Mouse (Mus musculus) lung, embryonic 14.5 days (tissue): ENCODE measurements around the gene Krtap4-7. TPM values are rescaled to one million over a fixed set of nuclear protein-coding genes. Genes with fewer than 3 reads are reported as not detected.
"Not testable (repeated sequence)": the region's sequence is repeated elsewhere in the genome, so short reads cannot be mapped to it uniquely, and the experiment has no call there.

Experiments used
- ATAC-seq: fragments of 200-750 bp; cut with Nextera tagmentation; 2 replicates; pipeline ENCODE4 v1.8.0; 2017; ENCODE audit warnings: mild to moderate bottlenecking, moderate TSS enrichment, moderate library complexity; ENCODE audit not compliant: insufficient read depth
- DNase-seq: peaks from one replicate; pipeline ENCODE4 v3.0.0-alpha.2; 2015
- H3K27ac ChIP-seq: fragments of 300-500 bp; sonication (generic); 2 replicates; pipeline ENCODE4 v1.5.1; 2014; ENCODE audit warnings: low read depth, mild to moderate bottlenecking, moderate library complexity
- H3K27me3 ChIP-seq: fragments of 300-500 bp; sonication (generic); 2 replicates; pipeline ENCODE4 v1.6.1; 2014; ENCODE audit warnings: low read length, control low read depth; ENCODE audit not compliant: insufficient read depth
- H3K36me3 ChIP-seq: fragments of 300-500 bp; sonication (generic); 2 replicates; pipeline ENCODE4 v1.6.1; 2014; ENCODE audit warnings: control low read depth; ENCODE audit not compliant: insufficient read depth
- H3K4me1 ChIP-seq: fragments of 300-500 bp; sonication (generic); 2 replicates; pipeline ENCODE4 v1.6.1; 2014; ENCODE audit warnings: antibody characterized with exemption, control low read depth; ENCODE audit not compliant: insufficient read depth
- H3K4me2 ChIP-seq: fragments of 300-500 bp; sonication (generic); 2 replicates; pipeline ENCODE4 v1.6.1; 2014; ENCODE audit warnings: mild to moderate bottlenecking
- H3K4me3 ChIP-seq: fragments of 300-500 bp; sonication (generic); 2 replicates; pipeline ENCODE4 v1.5.1; 2014; ENCODE audit warnings: low read depth, low read length
- H3K9ac ChIP-seq: fragments of 300-500 bp; sonication (generic); 2 replicates; pipeline ENCODE4 v1.6.1; 2014
- H3K9me3 ChIP-seq: fragments of 300-500 bp; sonication (generic); 2 replicates; pipeline ENCODE4 v1.6.1; 2016; ENCODE audit warnings: low read depth, low read length, control low read depth
- CTCF ChIP-seq: IDR thresholded peaks from 2 replicates; pipeline ENCODE4 v1.5.1; 2016; ENCODE audit warnings: antibody characterized with exemption, low read depth
- WGBS: fragments of 180-500 bp; shearing (Covaris S2); extraction: QIAGEN DNeasy Blood & Tissue Kit; methylation state at CpG from one replicate; pipeline ENCODE4 v1.1.7; 2014; 5-methylcytosine and 5-hydroxymethylcytosine counted together
- polyA plus RNA-seq: library from polyadenylated mRNA; unstranded; fragments of >200 nt; fragmentation: Nextera tagmentation; extraction: Ambion mirVana; gene quantifications from 2 replicates; pipeline ENCODE4 v1.2.1, GENCODE M21; 2014

Krtap4-7 gene
- polyA plus RNA-seq, 1 experiment from 2014 or later, result not detected

DNA sequence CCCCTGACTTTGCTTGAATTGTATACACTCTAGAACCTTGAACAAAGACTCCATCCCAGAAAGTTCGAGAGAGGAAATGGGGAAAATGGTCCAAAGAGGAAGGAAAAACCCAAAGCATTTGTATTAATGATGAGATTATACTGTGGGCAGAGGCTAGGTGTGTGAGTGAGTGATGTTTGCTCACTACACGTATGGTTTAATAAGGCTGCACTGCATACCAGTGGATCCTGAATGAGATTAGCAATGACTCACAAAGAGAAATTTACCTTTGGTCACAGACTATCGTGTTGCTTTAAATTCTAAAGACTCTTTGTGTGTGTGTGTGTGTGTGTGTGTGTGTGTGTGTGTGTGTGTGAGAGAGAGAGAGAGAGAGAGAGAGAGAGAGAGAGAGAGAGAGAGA, 13.0 kb downstream of the Krtap4-7 start:
- H3K27ac ChIP-seq, result no peak overlapping the region
- 44% methylated on average over 3 of the region's 3 CpGs for WGBS
- no peak for TF ChIP-seq CTCF
- no peaks in the 10 kb centered on the region for H3K4me1 ChIP-seq
- no peak for DNase-seq
- H3K27me3 ChIP-seq, result no peaks in the 10 kb centered on the region
- no peaks in the 10 kb centered on the region for H3K9me3 ChIP-seq
- H3K4me2 ChIP-seq, result no peak overlapping the region
- H3K4me3 ChIP-seq, result no peak overlapping the region
- no peaks in the 10 kb centered on the region for H3K36me3 ChIP-seq
- H3K9ac ChIP-seq, result no peak overlapping the region
- no peak for ATAC-seq

DNA sequence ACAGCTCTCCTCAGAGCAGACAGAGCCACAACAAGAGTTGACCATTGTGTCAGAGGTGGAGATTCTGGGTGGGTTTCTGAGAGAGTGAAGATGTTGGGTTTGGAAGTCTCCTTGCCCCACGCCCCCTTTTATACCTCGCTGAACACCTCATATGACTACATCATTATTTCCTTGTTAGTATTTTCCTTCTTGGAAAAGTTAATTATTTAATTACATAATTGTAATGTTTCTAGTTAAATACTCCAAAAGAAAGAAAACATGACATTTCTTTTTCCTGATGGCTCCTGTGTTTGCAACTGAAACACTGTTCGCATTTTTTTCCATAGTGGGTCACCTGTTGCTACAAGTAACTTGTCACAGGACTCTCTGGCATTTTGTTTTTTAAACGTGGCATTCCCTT, 15.8 kb downstream of the Krtap4-7 start, which contains the start of gene Krtap4-1:
Gene Krtap4-1, minus strand, starts transcription at position 101 of the 400 bp plus-strand sequence.
- no peak within 1 kb of the TSS for H3K9ac ChIP-seq
- no peak for TF ChIP-seq CTCF
- no peaks in the 10 kb centered on the region for H3K4me1 ChIP-seq
- 77% methylated on average over 4 of the region's 4 CpGs for WGBS
- H3K27me3 ChIP-seq, result no peaks in the 10 kb centered on the region
- no peak within 1 kb of the TSS for H3K4me3 ChIP-seq
- H3K36me3 ChIP-seq, result no peaks in the 10 kb centered on the region
- no peak within 1 kb of the TSS for H3K4me2 ChIP-seq
- no peaks in the 10 kb centered on the region for H3K9me3 ChIP-seq
- ATAC-seq, result no peak
- no peak within 1 kb of the TSS for H3K27ac ChIP-seq
- no peak for DNase-seq

DNA sequence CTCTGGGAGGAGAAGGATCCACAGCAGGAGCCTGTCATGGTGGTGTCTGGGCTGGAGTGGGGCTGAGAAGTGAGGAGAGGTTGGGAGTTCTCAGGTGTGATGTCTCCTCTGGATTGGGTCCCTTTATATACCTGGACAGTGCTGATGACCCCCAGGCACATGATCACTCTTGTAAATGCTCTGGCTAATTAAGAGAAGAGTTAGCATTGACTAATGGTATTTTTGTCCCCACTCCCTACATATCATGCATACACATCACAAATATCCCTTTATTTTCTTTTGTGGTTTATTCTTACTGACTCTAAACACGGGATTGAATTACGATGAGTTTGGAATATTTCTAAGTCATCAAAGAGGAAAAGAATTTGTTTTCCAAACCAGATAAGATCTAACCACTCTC, 23.6 kb downstream of the Krtap4-7 start, which contains the start of gene Gm11562:
Gene Gm11562, minus strand, starts transcription at position 101 of the 400 bp plus-strand sequence.
- TF ChIP-seq CTCF, result no peak
- 70% methylated on average over 2 of the region's 2 CpGs for WGBS
- ATAC-seq, result no peak

DNA sequence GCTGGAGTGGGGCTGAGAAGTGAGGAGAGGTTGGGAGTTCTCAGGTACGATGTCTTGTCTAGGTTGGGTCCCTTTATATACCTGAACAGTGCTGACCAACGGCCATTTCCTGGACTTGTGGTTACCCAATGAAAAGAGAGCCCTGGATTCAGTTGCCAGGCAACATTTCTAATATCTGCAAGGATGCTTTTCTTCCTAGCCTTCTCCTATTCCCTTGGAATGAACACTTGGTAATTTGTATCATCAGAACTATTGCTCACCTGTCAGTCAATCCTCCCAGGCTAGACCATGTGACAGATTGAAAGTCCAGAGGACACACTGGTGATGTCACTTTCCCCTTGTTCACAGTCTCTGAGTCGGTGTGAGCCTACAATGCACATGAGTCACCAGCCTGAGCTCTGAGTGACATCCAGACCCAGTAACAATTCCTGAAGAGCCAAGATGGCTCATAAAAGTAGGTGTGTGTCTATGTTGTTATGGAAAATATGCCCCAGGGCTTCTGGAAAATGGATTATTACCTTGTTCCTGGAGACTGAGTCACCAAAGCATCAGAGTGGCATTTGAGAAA, 29.0 kb downstream of the Krtap4-7 start, which contains the start of gene Krtap2-4:
Gene Krtap2-4, minus strand, starts transcription at position 51 of the 568 bp plus-strand sequence.
- 58% methylated on average over 3 of the region's 3 CpGs for WGBS
- no peak within 1 kb of the TSS for H3K4me2 ChIP-seq
- no peak for TF ChIP-seq CTCF
- no peak for ATAC-seq
- no peak within 1 kb of the TSS for H3K9ac ChIP-seq
- no peaks in the 10 kb centered on the region for H3K4me1 ChIP-seq
- H3K9me3 ChIP-seq, result no peaks in the 10 kb centered on the region
- H3K36me3 ChIP-seq, result no peaks in the 10 kb centered on the region
- H3K27me3 ChIP-seq, result no peaks in the 10 kb centered on the region
- H3K4me3 ChIP-seq, result no peak within 1 kb of the TSS
- H3K27ac ChIP-seq, result no peak within 1 kb of the TSS
- DNase-seq, result no peak

More for the DNA sequence above, 23.6 kb downstream of the Krtap4-7 start, which contains the start of gene Gm11562:
- no peak for DNase-seq
- Histone ChIP-seq H3K36me3 (no peaks in the 10 kb centered on the region), H3K4me1 (no peaks in the 10 kb centered on the region), H3K9ac (no peak within 1 kb of the TSS), H3K4me3 (no peak within 1 kb of the TSS), H3K4me2 (no peak within 1 kb of the TSS), H3K27me3 (no peaks in the 10 kb centered on the region), H3K9me3 (no peaks in the 10 kb centered on the region), H3K27ac (no peak within 1 kb of the TSS)

DNA sequence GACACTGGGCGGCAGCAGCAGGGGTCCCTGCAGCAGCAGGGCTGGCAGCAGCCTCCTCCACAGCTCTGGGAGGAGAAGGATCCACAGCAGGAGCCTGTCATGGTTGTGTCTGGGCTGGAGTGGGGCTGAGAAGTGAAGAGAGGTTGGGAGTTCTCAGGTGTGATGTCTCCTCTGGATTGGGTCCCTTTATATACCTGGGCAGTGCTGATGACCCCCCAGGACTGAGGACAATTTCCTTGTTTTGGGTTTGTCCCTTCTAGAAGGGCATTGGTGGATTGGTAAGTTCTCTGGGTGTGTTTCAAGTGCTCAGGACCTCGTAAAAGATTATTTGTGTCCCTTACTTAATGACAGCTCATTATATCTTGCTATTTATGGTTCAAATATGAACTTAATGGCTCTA, 33.8 kb downstream of the Krtap4-7 start, which contains the start of gene Gm11937:
Gene Gm11937, minus strand, starts transcription at position 101 of the 400 bp plus-strand sequence.
- H3K4me2 ChIP-seq, H3K4me3 ChIP-seq, DNase-seq, H3K9me3 ChIP-seq, H3K27me3 ChIP-seq, H3K9ac ChIP-seq, H3K4me1 ChIP-seq, H3K36me3 ChIP-seq, ATAC-seq, H3K27ac ChIP-seq: not testable (repeated sequence)
- 54% methylated on average over 1 of the region's 2 CpGs for WGBS

DNA sequence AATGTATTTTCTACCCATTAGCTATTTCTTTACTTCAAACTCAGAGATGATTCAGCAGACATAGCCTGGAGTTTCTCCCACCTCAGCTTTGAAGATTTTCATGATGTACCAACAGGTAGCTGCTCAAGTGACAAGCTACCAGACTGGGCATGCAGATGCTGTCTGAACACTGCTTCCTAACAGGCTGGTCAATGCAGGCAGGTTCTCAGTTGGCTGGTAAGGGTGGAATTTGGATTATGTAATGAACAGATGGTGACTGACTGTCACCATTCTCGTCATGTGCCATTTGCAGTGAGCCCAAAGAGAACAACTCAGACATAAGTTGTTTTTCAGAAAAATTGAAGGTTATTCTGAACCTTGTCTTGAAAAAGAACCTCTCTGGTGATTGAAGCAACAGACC, 34.8 kb downstream of the Krtap4-7 start:
- ATAC-seq, result no peak
- 75% methylated on average over 1 of the region's 1 CpGs for WGBS
- no peaks in the 10 kb centered on the region for H3K27me3 ChIP-seq
- no peak for TF ChIP-seq CTCF
- H3K4me2 ChIP-seq, result no peak overlapping the region
- H3K36me3 ChIP-seq, result no peaks in the 10 kb centered on the region
- no peak overlapping the region for H3K9ac ChIP-seq
- H3K27ac ChIP-seq, result no peak overlapping the region
- H3K9me3 ChIP-seq, result no peaks in the 10 kb centered on the region
- no peak overlapping the region for H3K4me3 ChIP-seq
- H3K4me1 ChIP-seq, result no peaks in the 10 kb centered on the region
- DNase-seq, result no peak

DNA sequence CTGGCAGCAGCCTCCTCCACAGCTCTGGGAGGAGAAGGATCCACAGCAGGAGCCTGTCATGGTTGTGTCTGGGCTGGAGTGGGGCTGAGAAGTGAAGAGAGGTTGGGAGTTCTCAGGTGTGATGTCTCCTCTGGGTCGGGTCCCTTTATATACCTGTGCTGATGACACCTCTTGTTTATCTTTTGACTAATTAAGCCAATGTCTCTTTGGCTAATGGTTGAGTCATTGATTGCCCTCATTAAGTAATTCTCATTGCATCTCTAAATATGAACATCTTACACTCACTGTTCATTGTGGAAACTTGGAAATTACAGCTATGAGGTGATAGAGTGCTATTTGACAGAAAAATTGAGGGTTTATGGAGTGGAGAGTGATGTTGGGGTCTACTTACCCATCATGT, 40.7 kb downstream of the Krtap4-7 start, which contains the start of gene Gm11938:
Gene Gm11938, minus strand, starts transcription at position 101 of the 400 bp plus-strand sequence.
- H3K9me3 ChIP-seq, H3K4me1 ChIP-seq, H3K27me3 ChIP-seq, H3K27ac ChIP-seq, H3K4me2 ChIP-seq, ATAC-seq, DNase-seq, H3K4me3 ChIP-seq, H3K9ac ChIP-seq, H3K36me3 ChIP-seq: not testable (repeated sequence)
- WGBS, result 53% methylated on average over 1 of the region's 1 CpGs

DNA sequence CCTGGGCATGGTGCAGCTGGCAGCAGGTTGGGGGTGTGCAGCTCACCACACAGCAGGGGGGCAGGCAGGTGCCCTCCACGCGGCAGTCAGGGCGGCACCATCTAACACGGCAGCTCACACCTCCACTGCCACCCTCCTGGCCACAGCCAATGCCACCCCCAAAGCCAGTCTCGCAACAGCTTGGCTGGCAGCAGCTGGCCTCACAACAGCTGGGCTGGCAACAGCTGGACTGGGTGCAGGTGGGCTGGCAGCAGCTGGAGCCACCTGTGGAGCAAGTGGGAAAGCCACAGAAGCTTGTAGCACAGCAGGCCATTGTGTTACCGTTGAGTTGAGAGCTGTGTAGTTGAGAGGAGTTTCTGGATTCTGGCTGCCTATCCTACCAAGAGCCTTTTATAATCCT, 46.1 kb downstream of the Krtap4-7 start, which contains the start of gene Krtap9-3:
Gene Krtap9-3, minus strand, starts transcription at position 364 of the 400 bp plus-strand sequence.
- not testable (repeated sequence) for H3K27ac ChIP-seq, H3K4me2 ChIP-seq, DNase-seq, H3K9me3 ChIP-seq, H3K9ac ChIP-seq, H3K27me3 ChIP-seq, H3K4me3 ChIP-seq, H3K4me1 ChIP-seq, ATAC-seq, H3K36me3 ChIP-seq
- 83% methylated on average over 6 of the region's 6 CpGs for WGBS

Other genes with a start within 250 kb of the Krtap4-7 start
- gene Krt12, start 221.8 kb downstream of the Krtap4-7 start, polyA plus RNA-seq, result not detected in 2 replicates
- 0.28 and 0.42 TPM in 2 replicates for gene Krt20, start 205.9 kb downstream of the Krtap4-7 start, polyA plus RNA-seq
- gene Krt23, start 151.0 kb downstream of the Krtap4-7 start, polyA plus RNA-seq, result 4.0 and 4.4 TPM in 2 replicates
- not detected in 2 replicates for gene Krt39, start 122.8 kb downstream of the Krtap4-7 start, polyA plus RNA-seq
- 0.17 TPM in 1 of 2 replicates, not detected in the other for gene Krt40, start 100.9 kb downstream of the Krtap4-7 start, polyA plus RNA-seq
- gene Krtap3-3, start 93.2 kb downstream of the Krtap4-7 start, polyA plus RNA-seq, result not detected in 2 replicates
- gene Krtap3-2, start 87.2 kb downstream of the Krtap4-7 start, polyA plus RNA-seq, result not detected in 2 replicates
- not detected in 2 replicates for gene Gm11939, start 84.6 kb downstream of the Krtap4-7 start, polyA plus RNA-seq
- not detected in 2 replicates for gene Krtap3-1, start 77.5 kb downstream of the Krtap4-7 start, polyA plus RNA-seq
- not detected in 2 replicates for gene Krtap1-5, start 63.1 kb downstream of the Krtap4-7 start, polyA plus RNA-seq
- gene Krtap1-4, start 60.4 kb downstream of the Krtap4-7 start, polyA plus RNA-seq, result not detected in 2 replicates
- not detected in 2 replicates for gene Krtap1-3, start 52.8 kb downstream of the Krtap4-7 start, polyA plus RNA-seq
- not detected in 2 replicates for gene Krtap9-3, start 46.0 kb downstream of the Krtap4-7 start, polyA plus RNA-seq
- gene Gm11938, start 40.8 kb downstream of the Krtap4-7 start, polyA plus RNA-seq, result not detected in 2 replicates
- not detected in 2 replicates for gene Gm11937, start 33.9 kb downstream of the Krtap4-7 start, polyA plus RNA-seq
- not detected in 2 replicates for gene Krtap2-4, start 29.2 kb downstream of the Krtap4-7 start, polyA plus RNA-seq
- gene Gm11562, start 23.7 kb downstream of the Krtap4-7 start, polyA plus RNA-seq, result not detected in 2 replicates
- gene Krtap4-1, start 15.9 kb downstream of the Krtap4-7 start, polyA plus RNA-seq, result not detected in 2 replicates
- not detected in 2 replicates for gene Krtap4-2, start 9.0 kb downstream of the Krtap4-7 start, polyA plus RNA-seq
- not detected in 2 replicates for gene Gm11555, start 6.1 kb upstream of the Krtap4-7 start, polyA plus RNA-seq
- not detected in 2 replicates for gene Gm11563, start 14.9 kb upstream of the Krtap4-7 start, polyA plus RNA-seq
- gene Krtap4-6, start 21.9 kb upstream of the Krtap4-7 start, polyA plus RNA-seq, result not detected in 2 replicates
- gene Gm14190, start 46.7 kb upstream of the Krtap4-7 start, polyA plus RNA-seq, result not detected in 2 replicates
- not detected in 2 replicates for gene Gm14180, start 90.2 kb upstream of the Krtap4-7 start, polyA plus RNA-seq
- gene Gm11595, start 128.8 kb upstream of the Krtap4-7 start, polyA plus RNA-seq, result not detected in 2 replicates
- gene Krtap4-8, start 136.6 kb upstream of the Krtap4-7 start, polyA plus RNA-seq, result not detected in 2 replicates
- not detected in 2 replicates for gene Krtap4-9, start 141.1 kb upstream of the Krtap4-7 start, polyA plus RNA-seq
- gene Gm11596, start 149.4 kb upstream of the Krtap4-7 start, polyA plus RNA-seq, result not detected in 2 replicates
- gene Gm11569, start 154.8 kb upstream of the Krtap4-7 start, polyA plus RNA-seq, result not detected in 2 replicates
- gene Gm11554, start 160.4 kb upstream of the Krtap4-7 start, polyA plus RNA-seq, result not detected in 2 replicates
- gene Krtap4-13, start 165.8 kb upstream of the Krtap4-7 start, polyA plus RNA-seq, result not detected in 2 replicates
- not detected in 2 replicates for gene Gm11564, start 171.6 kb upstream of the Krtap4-7 start, polyA plus RNA-seq
- not detected in 2 replicates for gene 2300003K06Rik, start 194.0 kb upstream of the Krtap4-7 start, polyA plus RNA-seq
- not detected in 2 replicates for gene Krtap4-16, start 207.5 kb upstream of the Krtap4-7 start, polyA plus RNA-seq
- gene Gm11568, start 213.8 kb upstream of the Krtap4-7 start, polyA plus RNA-seq, result not detected in 2 replicates
- gene Gm11559, start 220.4 kb upstream of the Krtap4-7 start, polyA plus RNA-seq, result not detected in 2 replicates
- gene Krtap9-1, start 229.3 kb upstream of the Krtap4-7 start, polyA plus RNA-seq, result not detected in 2 replicates
- gene Gm11567, start 235.1 kb upstream of the Krtap4-7 start, polyA plus RNA-seq, result not detected in 2 replicates